Comparison of ENCODE assay signal across 8 mouse cellular contexts in the genomic region with DNA sequence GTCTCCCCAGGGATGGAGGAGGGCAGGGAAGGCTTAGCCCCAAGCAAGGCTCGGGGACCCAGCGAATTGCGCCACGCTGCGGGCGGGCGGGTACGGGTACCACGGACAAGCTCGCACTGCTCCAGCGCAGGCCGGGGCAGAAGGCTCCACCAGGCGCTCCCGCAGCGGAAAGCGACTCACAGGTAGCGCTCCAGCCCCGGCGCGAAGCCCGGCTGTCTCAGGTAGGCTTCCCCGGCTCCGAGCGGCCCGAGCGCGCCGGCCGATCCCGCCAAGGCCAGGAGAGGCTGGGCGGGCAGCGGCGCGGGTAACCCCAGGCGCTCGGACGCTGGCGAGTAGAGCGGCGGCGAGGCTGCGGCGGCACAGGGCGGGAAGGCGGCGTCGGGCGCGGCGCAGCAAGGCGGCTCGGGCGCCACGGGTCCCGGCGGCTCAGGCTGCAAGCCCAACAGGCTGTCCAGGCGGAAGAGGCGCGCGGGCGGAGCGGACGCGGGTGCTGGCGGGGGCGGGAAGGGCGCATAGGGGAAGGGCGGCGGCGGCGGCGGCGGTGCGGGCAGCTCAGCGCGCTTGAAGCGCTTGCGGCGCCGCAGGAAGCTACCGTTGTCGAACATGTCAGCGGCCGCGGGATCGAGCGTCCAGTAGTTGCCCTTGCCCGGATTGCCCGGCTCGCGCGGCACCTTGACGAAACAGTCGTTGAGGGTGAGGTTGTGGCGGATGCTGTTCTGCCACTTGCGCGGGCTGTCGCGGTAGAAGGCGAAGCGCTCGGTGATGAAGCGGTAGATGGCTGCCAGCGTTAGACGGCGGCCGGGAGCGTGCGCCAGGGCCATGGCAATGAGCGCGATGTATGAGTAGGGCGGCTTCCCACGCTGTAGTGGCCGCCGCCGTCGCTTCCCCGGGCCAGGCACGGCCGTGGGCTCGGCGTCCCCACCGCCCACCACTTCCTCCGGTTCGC. TPM values are rescaled to one million over a fixed set of nuclear protein-coding genes. Genes with fewer than 3 reads are reported as not detected.
A peak's percentile ranks its signal among the peaks of the same experiment; 100 is the strongest.
DNase-seq lines count a peak whose midpoint lies in the region; ATAC-seq and TF ChIP-seq lines count a peak whose summit lies in the region.

No protein-coding gene starts in this region.

- ATAC-seq in forebrain, embryonic 12.5 days (ENCODE audit: low FRiP score) = peak; percentile 51
- peak; percentile 57 for ATAC-seq in kidney, embryonic 16.5 days (ENCODE audit: low FRiP score, low TSS enrichment)

- peaks cover 14% of the 10 kb centered on the region for H3K27me3 ChIP-seq in ES-Bruce4 (ENCODE audit: control insufficient read depth, insufficient read depth, low read length, poor library complexity, severe bottlenecking)
- peaks cover 86% of the 10 kb centered on the region for H3K27me3 ChIP-seq in forebrain, embryonic 12.5 days
- H3K27me3 ChIP-seq in kidney, embryonic 16.5 days (ENCODE audit: insufficient read depth, low read length) = peaks cover 69% of the 10 kb centered on the region
- H3K27me3 ChIP-seq in midbrain, embryonic 10.5 days (ENCODE audit: low read depth, poor library complexity, severe bottlenecking) = peaks cover 93% of the 10 kb centered on the region

- no peaks in the 10 kb centered on the region for H3K4me1 ChIP-seq in ES-Bruce4 (ENCODE audit: control insufficient read depth, insufficient read depth, low read length)
- H3K4me1 ChIP-seq in forebrain, embryonic 12.5 days = peaks cover 12% of the 10 kb centered on the region
- peaks cover 13% of the 10 kb centered on the region for H3K4me1 ChIP-seq in kidney, embryonic 16.5 days (ENCODE audit: insufficient read depth, low read length)
- H3K4me1 ChIP-seq in midbrain, embryonic 10.5 days = peaks cover 33% of the 10 kb centered on the region

- under 1% methylated on average over 94 of the region's 125 CpGs for WGBS in forebrain, embryonic 12.5 days
- under 1% methylated on average over 116 of the region's 125 CpGs for WGBS in kidney, embryonic 16.5 days
- WGBS in midbrain, embryonic 10.5 days = under 1% methylated on average over 125 of the region's 125 CpGs

- TF ChIP-seq POLR2A in ES-Bruce4 (IDR thresholded peaks at IDR 0.05; ENCODE audit: insufficient read depth, low read length) = no peak

- no peak overlapping the region for H3K27ac ChIP-seq in ES-Bruce4 (ENCODE audit: insufficient read depth, low read length)
- no peak overlapping the region for H3K27ac ChIP-seq in forebrain, embryonic 12.5 days
- H3K27ac ChIP-seq in kidney, embryonic 16.5 days (ENCODE audit: low read length) = no peak overlapping the region
- H3K27ac ChIP-seq in midbrain, embryonic 10.5 days (replicated peaks) = peak overlapping the region; percentile 81

- DNase-seq in adrenal gland, adult 18-20 months (ENCODE audit: low spot score in 2 of 2) = peak; percentile 47 to 52
- no peak for DNase-seq in adrenal gland, adult 8-10 months
- DNase-seq in midbrain, embryonic 10.5 days (ENCODE audit: low spot score) = peak; percentile 68
- DNase-seq in T-cell, adult 2 months (ENCODE audit: low spot score) = no peak
- no peak for DNase-seq in layer of hippocampus, postnatal 25 days (ENCODE audit: extremely low spot score in 1 of 2, low spot score in 1 of 2)

- no peaks in the 10 kb centered on the region for H3K9me3 ChIP-seq in ES-Bruce4 (replicated peaks; ENCODE audit: control insufficient read depth, insufficient read depth, low read length, poor library complexity, severe bottlenecking)
- no peaks in the 10 kb centered on the region for H3K9me3 ChIP-seq in forebrain, embryonic 12.5 days
- no peaks in the 10 kb centered on the region for H3K9me3 ChIP-seq in kidney, embryonic 16.5 days (ENCODE audit: low read length)
- no peaks in the 10 kb centered on the region for H3K9me3 ChIP-seq in midbrain, embryonic 10.5 days (replicated peaks)

- no peak for TF ChIP-seq EP300 in ES-Bruce4 (IDR thresholded peaks at IDR 0.05; ENCODE audit: insufficient read depth, low read depth, low read length)

- no peaks in the 10 kb centered on the region for H3K36me3 ChIP-seq in ES-Bruce4 (ENCODE audit: control insufficient read depth, insufficient read depth, low read length, poor library complexity, severe bottlenecking)
- no peaks in the 10 kb centered on the region for H3K36me3 ChIP-seq in forebrain, embryonic 12.5 days (replicated peaks)
- no peaks in the 10 kb centered on the region for H3K36me3 ChIP-seq in kidney, embryonic 16.5 days (ENCODE audit: insufficient read depth, low read length)
- H3K36me3 ChIP-seq in midbrain, embryonic 10.5 days = no peaks in the 10 kb centered on the region

- peak overlapping the region; percentile 64 for H3K4me3 ChIP-seq in ES-Bruce4 (ENCODE audit: low read depth, low read length)
- H3K4me3 ChIP-seq in forebrain, embryonic 12.5 days (replicated peaks) = peak overlapping the region; percentile 37
- H3K4me3 ChIP-seq in kidney, embryonic 16.5 days (ENCODE audit: low read length) = peak overlapping the region; percentile 52
- H3K4me3 ChIP-seq in midbrain, embryonic 10.5 days = peak overlapping the region; percentile 60

- peak overlapping the region; percentile 57 for H3K4me2 ChIP-seq in forebrain, embryonic 12.5 days
- peak overlapping the region; percentile 83 for H3K4me2 ChIP-seq in kidney, embryonic 16.5 days (replicated peaks; ENCODE audit: low read depth, low read length)

- peak overlapping the region; percentile 58 for H3K9ac ChIP-seq in ES-Bruce4 (ENCODE audit: low read depth, poor library complexity, severe bottlenecking)
- no peak overlapping the region for H3K9ac ChIP-seq in forebrain, embryonic 12.5 days
- H3K9ac ChIP-seq in kidney, embryonic 16.5 days (replicated peaks; ENCODE audit: low read length) = peak overlapping the region; percentile 46

- TF ChIP-seq CTCF in ES-Bruce4 (IDR thresholded peaks at IDR 0.05; ENCODE audit: low read depth, low read length) = no peak

RNA-seq across cellular contexts. Expression of a gene that starts 0.6 kb away (rescaled TPM):
- total RNA-seq in adrenal gland, adult 18-20 months (2021) = not detected
- total RNA-seq in adrenal gland, adult 8-10 months (2022) = under 1 TPM in 2 of 4 experiments, not detected in 2; 0.43 to 0.45 TPM
- not detected in 2 replicates for polyA plus RNA-seq in ES-Bruce4 (2011; ENCODE audit: insufficient read depth, insufficient read length, low read depth, missing spikeins)
- not detected in 2 replicates for polyA plus RNA-seq in forebrain, embryonic 12.5 days (2016; fragmentation: Nextera tagmentation; extraction: Ambion mirVana)
- not detected in 2 replicates for polyA plus RNA-seq in kidney, embryonic 16.5 days (2015; fragmentation: Nextera tagmentation; extraction: Ambion mirVana)
- polyA plus RNA-seq in midbrain, embryonic 10.5 days (2016; fragmentation: Nextera tagmentation; extraction: Ambion mirVana) = 6.7 and 14.7 TPM in 2 replicates
- not detected for total RNA-seq in layer of hippocampus, postnatal 25 days (2021)

RNA-seq across cellular contexts. Expression of a gene that starts 16.6 kb away (rescaled TPM):
- 1 to 10 TPM; 2.3 to 3.0 TPM for total RNA-seq in adrenal gland, adult 18-20 months (2021)
- 1 to 10 TPM; 2.0 to 4.2 (median 3.1) TPM for total RNA-seq in adrenal gland, adult 8-10 months (2022)
- not detected in 2 replicates for polyA plus RNA-seq in ES-Bruce4 (2011; ENCODE audit: insufficient read depth, insufficient read length, low read depth, missing spikeins)
- polyA plus RNA-seq in forebrain, embryonic 12.5 days (2016; fragmentation: Nextera tagmentation; extraction: Ambion mirVana) = 1.1 and 2.8 TPM in 2 replicates
- polyA plus RNA-seq in kidney, embryonic 16.5 days (2015; fragmentation: Nextera tagmentation; extraction: Ambion mirVana) = 1.8 and 2.5 TPM in 2 replicates
- 2.1 and 3.3 TPM in 2 replicates for polyA plus RNA-seq in midbrain, embryonic 10.5 days (2016; fragmentation: Nextera tagmentation; extraction: Ambion mirVana)
- total RNA-seq in layer of hippocampus, postnatal 25 days (2021) = under 1 TPM; 0.17 to 0.35 TPM

Comparison
In these comparisons a context has a peak if more than half of its experiments do, and no peak if none do; other contexts are left out.
1. DNase-seq: peak in adrenal gland, adult 18-20 months (2 of 2) and midbrain, embryonic 10.5 days (single experiment); none in adrenal gland, adult 8-10 months (single experiment), T-cell, adult 2 months (single experiment) and layer of hippocampus, postnatal 25 days (0 of 2).
2. Peak in every context shown above with its lines, with median percentiles within 50 percentile points of each other: H3K4me3 ChIP-seq.